Mouse (Mus musculus): ENCODE data around the gene Efcab12. TPM values are rescaled to one million over a fixed set of nuclear protein-coding genes. Genes with fewer than 3 reads are reported as not detected.

The Efcab12 gene
- total RNA-seq, 2 experiments from 2014 or later = 0.20 to 0.42 TPM

DNA sequence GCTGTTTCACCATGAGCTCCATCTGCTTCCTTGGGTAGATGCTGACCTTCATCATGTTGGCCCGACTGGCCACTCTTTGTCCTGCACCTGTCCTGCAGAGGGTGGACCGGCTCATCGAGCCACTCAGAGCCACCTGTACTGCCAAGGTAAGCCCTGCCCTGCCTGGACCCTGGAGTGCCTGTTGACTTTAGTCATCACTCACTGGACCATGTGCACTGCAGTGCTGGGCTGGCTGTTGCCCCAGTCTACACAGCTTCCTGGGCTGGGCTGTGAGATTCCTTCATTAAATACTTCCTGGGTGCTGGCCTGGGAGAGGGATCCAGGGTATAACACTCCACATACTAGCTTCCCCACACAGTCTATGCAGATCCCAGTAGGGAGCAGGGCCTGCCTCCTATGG, 36.4 kb downstream of the Efcab12 start:
- ATAC-seq (replicated peaks; ENCODE audit: poor library complexity) = no peak

DNA sequence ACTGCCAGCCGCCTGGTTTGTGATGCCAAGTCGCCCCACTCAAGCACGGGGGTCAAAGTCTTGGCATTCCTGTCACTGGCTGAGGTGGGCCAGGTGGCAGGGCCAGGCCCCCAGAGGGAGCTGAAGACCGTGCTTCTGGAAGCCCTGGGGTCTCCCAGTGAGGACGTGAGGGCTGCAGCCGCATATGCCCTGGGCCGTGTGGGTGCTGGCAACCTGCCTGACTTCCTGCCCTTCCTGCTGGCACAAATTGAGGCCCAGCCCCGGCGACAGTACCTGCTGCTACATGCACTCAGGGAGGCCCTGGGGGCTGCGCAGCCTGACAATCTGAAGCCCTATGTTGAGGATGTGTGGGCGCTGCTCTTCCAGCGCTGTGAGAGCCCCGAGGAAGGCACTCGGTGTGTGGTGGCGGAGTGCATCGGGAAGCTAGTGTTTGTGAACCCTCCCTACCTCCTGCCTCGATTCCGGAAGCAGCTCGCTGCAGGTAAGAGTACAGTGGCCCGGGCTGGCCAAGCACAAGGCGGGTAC, 45.5 kb downstream of the Efcab12 start:
- ATAC-seq (replicated peaks; ENCODE audit: poor library complexity) = peak; percentile 68

DNA sequence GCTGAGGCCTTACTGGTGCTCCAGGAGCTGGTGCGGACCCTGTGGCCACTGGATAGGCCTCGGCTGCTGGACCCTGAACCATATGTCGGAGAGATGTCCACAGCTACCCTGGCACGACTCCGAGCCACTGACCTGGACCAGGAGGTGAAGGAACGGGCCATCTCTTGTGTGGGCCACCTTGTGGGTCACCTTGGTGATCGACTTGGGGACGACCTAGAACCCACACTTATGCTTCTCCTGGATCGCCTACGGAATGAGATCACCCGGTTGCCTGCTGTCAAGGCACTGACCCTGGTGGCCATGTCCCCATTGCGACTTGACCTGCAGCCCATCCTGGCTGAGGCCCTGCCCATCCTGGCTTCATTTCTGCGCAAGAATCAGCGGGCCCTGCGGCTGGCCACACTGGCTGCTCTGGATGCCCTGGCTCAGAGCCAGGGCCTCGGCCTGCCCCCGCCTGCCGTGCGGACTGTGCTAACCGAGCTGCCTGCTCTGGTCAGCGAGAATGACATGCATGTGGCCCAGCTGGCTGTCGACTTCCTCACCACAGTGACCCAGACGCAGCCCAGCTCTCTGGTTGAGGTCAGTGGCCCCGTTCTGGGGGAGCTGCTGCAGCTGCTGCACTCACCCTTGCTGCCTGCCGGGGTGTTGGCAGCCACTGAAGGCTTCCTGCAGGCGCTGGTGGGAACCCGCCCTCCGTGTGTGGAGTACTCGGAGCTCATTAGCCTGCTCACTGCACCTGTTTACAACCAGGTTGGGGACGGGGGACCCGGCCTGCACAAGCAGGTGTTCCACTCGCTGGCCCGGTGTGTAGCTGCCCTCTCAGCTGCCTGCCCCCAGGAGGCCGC, 46.1 kb downstream of the Efcab12 start:
- peak; percentile 80 for ATAC-seq (replicated peaks; ENCODE audit: poor library complexity)

DNA sequence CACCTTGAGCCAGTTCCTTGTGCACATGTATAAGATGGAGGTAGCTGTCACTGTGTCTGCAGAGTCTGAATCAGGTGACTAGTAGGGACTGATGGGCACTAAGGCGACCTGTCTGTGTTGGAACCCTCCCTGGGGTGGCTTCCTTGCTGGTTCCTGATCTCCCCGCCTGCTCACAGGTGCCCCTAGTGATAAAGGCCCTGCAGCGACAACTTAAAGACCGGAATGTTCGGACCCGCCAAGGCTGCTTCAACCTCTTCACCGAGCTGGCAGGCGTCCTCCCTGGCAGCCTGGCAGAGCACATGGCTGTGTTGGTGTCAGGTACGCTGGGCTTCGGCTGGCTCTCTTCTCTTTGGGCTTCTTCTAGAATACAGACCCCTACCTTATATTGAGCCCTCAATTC, 47.2 kb downstream of the Efcab12 start:
- no peak for ATAC-seq (replicated peaks; ENCODE audit: poor library complexity)

DNA sequence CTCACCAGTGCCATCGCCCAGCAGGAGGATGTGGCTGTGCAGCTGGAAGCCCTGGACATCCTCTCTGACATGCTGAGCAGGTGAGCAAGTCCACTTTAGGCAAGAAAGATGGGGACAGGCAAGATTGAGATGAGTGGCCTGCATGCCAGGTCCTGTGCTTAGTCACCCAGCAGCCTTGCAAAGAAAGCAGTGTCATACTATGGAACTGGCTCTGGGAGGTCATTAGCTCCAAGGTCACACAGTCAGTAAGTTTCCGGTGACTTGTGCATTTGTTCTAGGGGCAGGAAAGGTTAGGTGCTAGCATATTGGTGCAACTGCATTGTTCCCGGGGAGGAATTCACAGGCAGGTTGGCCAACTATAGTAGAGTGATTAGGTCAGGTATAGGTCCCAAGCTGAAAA, 55.4 kb downstream of the Efcab12 start:
- ATAC-seq (replicated peaks; ENCODE audit: poor library complexity) = no peak

GRCm38 (mm10) chr6:115776363-115776762, 61.8 kb downstream of the Efcab12 start:
- peak; percentile 37 for ATAC-seq (replicated peaks; ENCODE audit: poor library complexity)

- ATAC-seq (replicated peaks; ENCODE audit: poor library complexity) = no peak
These were observed 62.4 kb downstream of the Efcab12 start for GRCm38 (mm10) chr6:115775838-115776237.

DNA sequence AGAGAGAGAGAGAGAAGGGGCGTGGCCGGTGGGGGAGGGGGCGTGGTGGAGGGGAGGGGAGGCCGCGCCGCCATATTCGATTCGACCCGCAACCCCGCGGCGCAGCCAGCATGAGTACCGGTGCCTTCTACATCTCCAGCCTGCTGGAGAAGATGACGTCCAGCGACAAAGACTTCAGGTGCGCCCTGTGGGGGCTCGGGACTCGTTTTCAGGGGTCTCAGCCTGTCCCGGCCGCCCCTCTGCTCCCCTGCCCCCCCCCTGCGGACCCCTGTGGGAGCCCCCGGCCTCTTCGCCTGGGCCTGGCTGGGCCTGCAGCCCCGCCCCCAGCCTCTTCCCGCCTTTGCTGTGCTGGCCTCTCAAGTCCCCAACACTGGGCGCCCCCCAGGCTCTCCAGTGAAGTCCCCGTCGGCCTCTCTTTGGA, 63.7 kb downstream of the Efcab12 start, which contains the start of gene Cand2:
TSS of gene Cand2 (plus strand) at position 38 of the 421 bp plus-strand sequence.
- ATAC-seq (replicated peaks; ENCODE audit: poor library complexity) = peak; percentile 48

- 0 out of 2 replicates have a peak, but pooled peaks have one; percentile 23 for ATAC-seq (replicated peaks; ENCODE audit: poor library complexity)
These were observed 64.2 kb downstream of the Efcab12 start for GRCm38 (mm10) chr6:115773966-115774413.

- peak; percentile 59 for ATAC-seq (replicated peaks; ENCODE audit: poor library complexity)
These were observed 65.6 kb downstream of the Efcab12 start for GRCm38 (mm10) chr6:115772604-115773003.

DNA sequence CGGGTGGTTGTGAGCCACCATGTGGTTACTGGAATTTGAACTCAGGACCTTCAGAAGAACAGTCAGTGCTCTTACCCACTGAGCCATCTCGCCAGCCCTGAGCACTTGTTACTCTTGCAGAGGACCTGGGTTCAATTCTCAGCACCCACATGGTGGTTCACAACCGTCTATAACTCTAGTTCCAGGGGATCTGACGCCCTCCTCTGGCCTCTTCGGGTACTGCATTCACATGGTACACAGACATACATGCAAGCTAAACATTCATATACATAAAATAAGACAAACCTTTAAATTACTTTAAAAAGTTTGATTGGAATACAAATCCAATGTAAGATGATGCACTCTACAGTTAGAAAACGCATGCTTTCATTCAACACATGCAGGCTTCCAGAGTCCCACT, 66.0 kb downstream of the Efcab12 start:
- no peak for ATAC-seq (replicated peaks; ENCODE audit: poor library complexity)

GRCm38 (mm10) chr6:115770852-115771251, 67.4 kb downstream of the Efcab12 start:
- ATAC-seq (replicated peaks; ENCODE audit: poor library complexity) = no peak

- ATAC-seq (replicated peaks; ENCODE audit: poor library complexity) = no peak
These were observed 68.0 kb downstream of the Efcab12 start for GRCm38 (mm10) chr6:115770059-115770670.

GRCm38 (mm10) chr6:115768207-115768606, 70.0 kb downstream of the Efcab12 start:
- ATAC-seq (replicated peaks; ENCODE audit: poor library complexity) = peak; percentile 69

DNA sequence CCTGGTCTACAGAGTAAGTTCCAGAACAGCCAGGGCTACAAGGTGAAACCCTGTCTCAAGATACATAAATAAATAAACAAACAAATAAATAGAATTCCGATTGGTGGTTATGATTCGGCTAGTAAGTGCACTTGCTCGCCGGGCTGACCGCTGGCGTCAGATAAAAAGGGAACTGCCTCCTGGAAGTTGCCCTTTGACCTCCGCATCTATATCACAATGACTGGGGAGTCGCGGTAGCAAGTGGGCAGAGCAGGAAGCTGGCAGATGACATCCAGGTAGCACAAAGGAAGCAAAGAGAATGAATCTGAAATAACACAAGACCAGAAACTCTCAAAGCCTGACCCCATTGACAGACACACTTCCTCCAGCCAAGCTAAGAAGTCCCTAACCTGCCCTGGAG, 70.9 kb downstream of the Efcab12 start:
- no peak for ATAC-seq (replicated peaks; ENCODE audit: poor library complexity)

DNA sequence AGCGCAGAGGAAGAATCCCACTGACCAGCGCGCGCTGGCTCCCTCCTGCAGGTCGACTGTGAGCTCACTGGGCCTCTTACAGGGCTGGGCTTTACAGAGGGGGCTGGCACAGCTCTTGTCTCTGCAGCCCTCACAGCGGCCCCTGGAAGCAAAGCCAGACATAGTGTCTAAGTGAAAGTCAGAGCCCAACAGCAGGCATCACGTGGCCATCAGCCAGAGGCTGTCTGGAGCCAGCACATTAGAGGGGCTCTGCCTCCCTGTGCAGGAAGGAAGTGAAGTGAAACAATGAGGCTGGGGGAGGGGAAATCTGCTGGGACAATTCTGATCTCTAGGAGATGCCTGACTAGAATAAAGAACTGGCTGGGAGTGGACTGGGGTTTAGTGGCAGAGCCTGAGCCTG, 74.0 kb downstream of the Efcab12 start:
- ATAC-seq (replicated peaks; ENCODE audit: poor library complexity) = peak; percentile 48

DNA sequence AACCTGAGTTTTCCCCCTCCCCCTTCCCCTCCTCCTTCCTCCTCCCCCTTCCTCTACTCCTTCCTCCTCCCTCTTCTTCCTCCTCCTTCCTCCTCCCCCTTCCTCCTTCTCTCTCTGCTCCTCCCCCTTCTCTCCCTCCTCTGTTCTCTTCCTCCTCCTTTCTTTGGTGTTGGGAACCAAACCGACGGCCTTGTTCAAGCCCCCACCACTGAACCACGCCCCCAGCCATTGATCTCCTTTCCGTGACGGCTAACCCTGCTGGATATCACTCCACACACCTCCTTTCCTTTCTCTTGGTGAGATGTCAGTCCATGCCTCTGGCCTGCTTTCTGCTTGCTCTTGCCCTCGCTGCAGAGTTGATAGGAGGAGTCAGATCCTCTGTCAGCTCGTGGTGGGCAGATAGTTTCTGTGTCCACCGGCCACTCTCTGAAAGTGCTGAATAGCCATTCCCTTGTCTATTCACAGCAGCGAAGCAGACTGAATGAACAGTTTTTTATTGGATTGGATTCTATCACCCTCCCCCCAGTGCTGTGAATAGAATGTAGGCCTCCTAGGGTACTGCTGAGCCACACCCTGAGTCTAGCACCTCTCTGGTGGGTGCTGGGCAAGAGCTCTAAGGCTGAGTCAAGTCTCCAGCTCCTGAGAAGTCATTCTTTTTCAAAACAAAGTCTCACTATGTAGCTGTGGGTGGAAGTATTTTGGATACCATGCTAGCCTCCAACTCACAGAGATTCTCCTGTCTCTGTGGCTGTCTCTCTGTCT, 76.0 kb downstream of the Efcab12 start, which contains the start of gene Tmem40:
TSS of gene Tmem40 (minus strand) at position 416 of the 762 bp plus-strand sequence.
- ATAC-seq (replicated peaks; ENCODE audit: poor library complexity) = peak; percentile 6

GRCm38 (mm10) chr6:115760982-115761381, 77.2 kb downstream of the Efcab12 start:
- no peak for ATAC-seq (replicated peaks; ENCODE audit: poor library complexity)
